Mouse (Mus musculus): Measurements from ENCODE around the gene Ubl4a. TPM values are rescaled to one million over a fixed set of nuclear protein-coding genes. Genes with fewer than 3 reads are reported as not detected.
"Not testable (repeated sequence)": the region's sequence is repeated elsewhere in the genome, so short reads cannot be mapped to it uniquely, and the experiment has no call there.

The Ubl4a gene
- total and polyA plus RNA-seq, 2 experiments: 14.0 to 29.2 TPM

- Histone ChIP-seq H3K4me1 (ENCODE audit: control insufficient read depth, insufficient read depth, low read length) (no peaks in the 10 kb centered on the region; the same call in 1 of the 2 replicates), H3K36me3 (ENCODE audit: control insufficient read depth, insufficient read depth, low read length) (peaks cover 15% of the 10 kb centered on the region), H3K27me3 (ENCODE audit: control insufficient read depth, insufficient read depth, low read length) (no peaks in the 10 kb centered on the region), H3K9ac (ENCODE audit: low read depth, low read length) (no peak overlapping the region), H3K27ac (replicated peaks; ENCODE audit: insufficient read depth, low read depth, low read length) (no peak overlapping the region), H3K4me3 (ENCODE audit: insufficient read depth, low read depth, low read length) (no peak overlapping the region), H3K79me2 (ENCODE audit: control insufficient read depth, insufficient read depth, low read length) (no peaks in the 10 kb centered on the region)
- no peak for DNase-seq (ENCODE audit: extremely low read depth, low read depth, low spot score)
- TF ChIP-seq CTCF (IDR thresholded peaks at IDR 0.05; ENCODE audit: low read depth, low read length) (no peak), POLR2A (IDR thresholded peaks at IDR 0.05; ENCODE audit: extremely low read depth, insufficient read depth, low read length) (no peak)
Measured at GRCm38 (mm10) chrX:74388153-74388552, 15.1 kb upstream of the Ubl4a start.

GRCm38 (mm10) chrX:74384451-74384850, 11.4 kb upstream of the Ubl4a start:
- no peak for TF ChIP-seq CTCF (IDR thresholded peaks at IDR 0.05; ENCODE audit: low read depth, low read length)
- TF ChIP-seq POLR2A (IDR thresholded peaks at IDR 0.05; ENCODE audit: extremely low read depth, insufficient read depth, low read length): no peak
- WGBS: 97% methylated on average over 2 of the region's 2 CpGs
- Histone ChIP-seq H3K9ac (ENCODE audit: low read depth, low read length) (no peak overlapping the region), H3K27ac (replicated peaks; ENCODE audit: insufficient read depth, low read depth, low read length) (no peak overlapping the region), H3K4me1 (ENCODE audit: control insufficient read depth, insufficient read depth, low read length) (no peaks in the 10 kb centered on the region), H3K4me3 (ENCODE audit: insufficient read depth, low read depth, low read length) (no peak overlapping the region), H3K79me2 (ENCODE audit: control insufficient read depth, insufficient read depth, low read length) (no peaks in the 10 kb centered on the region), H3K27me3 (ENCODE audit: control insufficient read depth, insufficient read depth, low read length) (no peaks in the 10 kb centered on the region), H3K36me3 (ENCODE audit: control insufficient read depth, insufficient read depth, low read length) (peaks cover 15% of the 10 kb centered on the region)
- no peak for DNase-seq (ENCODE audit: extremely low read depth, low read depth, low spot score)

- no peaks in the 10 kb centered on the region for H3K79me2 ChIP-seq (ENCODE audit: control insufficient read depth, insufficient read depth, low read length)
- peaks cover 6% of the 10 kb centered on the region; the same call in 1 of the 2 replicates for H3K36me3 ChIP-seq (ENCODE audit: control insufficient read depth, insufficient read depth, low read length)
- peak overlapping the region; percentile 78 for H3K9ac ChIP-seq (ENCODE audit: low read depth, low read length)
- peak; percentile 61 for DNase-seq (ENCODE audit: extremely low read depth, low read depth, low spot score)
- H3K4me3 ChIP-seq (ENCODE audit: insufficient read depth, low read depth, low read length): peak overlapping the region; percentile 80
- TF ChIP-seq POLR2A (IDR thresholded peaks at IDR 0.05; ENCODE audit: extremely low read depth, insufficient read depth, low read length) (no peak; the same call in 1 of the 2 replicates), CTCF (IDR thresholded peaks at IDR 0.05; ENCODE audit: low read depth, low read length) (no peak)
- WGBS: under 1% methylated on average over 39 of the region's 49 CpGs
- H3K27ac ChIP-seq (replicated peaks; ENCODE audit: insufficient read depth, low read depth, low read length): peak overlapping the region; percentile 51
- H3K27me3 ChIP-seq (ENCODE audit: control insufficient read depth, insufficient read depth, low read length): no peaks in the 10 kb centered on the region
- H3K4me1 ChIP-seq (ENCODE audit: control insufficient read depth, insufficient read depth, low read length): peaks cover 10% of the 10 kb centered on the region
Measured at GRCm38 (mm10) chrX:74368209-74368909, 4.7 kb downstream of the Ubl4a start.

GRCm38 (mm10) chrX:74367512-74367911, 5.5 kb downstream of the Ubl4a start:
- Histone ChIP-seq H3K27ac (replicated peaks; ENCODE audit: insufficient read depth, low read depth, low read length) (peak overlapping the region; percentile 51; the same call in 1 of the 2 replicates), H3K27me3 (ENCODE audit: control insufficient read depth, insufficient read depth, low read length) (no peaks in the 10 kb centered on the region), H3K36me3 (ENCODE audit: control insufficient read depth, insufficient read depth, low read length) (peaks cover 6% of the 10 kb centered on the region; the same call in 1 of the 2 replicates), H3K4me1 (ENCODE audit: control insufficient read depth, insufficient read depth, low read length) (peaks cover 10% of the 10 kb centered on the region), H3K9ac (ENCODE audit: low read depth, low read length) (peak overlapping the region; percentile 78), H3K4me3 (ENCODE audit: insufficient read depth, low read depth, low read length) (peak overlapping the region; percentile 80), H3K79me2 (ENCODE audit: control insufficient read depth, insufficient read depth, low read length) (no peaks in the 10 kb centered on the region)
- DNase-seq (ENCODE audit: extremely low read depth, low read depth, low spot score): no peak
- TF ChIP-seq CTCF (IDR thresholded peaks at IDR 0.05; ENCODE audit: low read depth, low read length) (no peak), POLR2A (IDR thresholded peaks at IDR 0.05; ENCODE audit: extremely low read depth, insufficient read depth, low read length) (no peak)
- WGBS: 42% methylated on average over 10 of the region's 10 CpGs

GRCm38 (mm10) chrX:74359171-74359570, 13.8 kb downstream of the Ubl4a start:
- DNase-seq (ENCODE audit: extremely low read depth, low read depth, low spot score): no peak
- 48% methylated on average over 11 of the region's 11 CpGs for WGBS

GRCm38 (mm10) chrX:74357069-74357468, 15.9 kb downstream of the Ubl4a start:
- H3K27me3 ChIP-seq (ENCODE audit: control insufficient read depth, insufficient read depth, low read length); H3K79me2 ChIP-seq (ENCODE audit: control insufficient read depth, insufficient read depth, low read length); H3K9ac ChIP-seq (ENCODE audit: low read depth, low read length); DNase-seq (ENCODE audit: extremely low read depth, low read depth, low spot score); H3K27ac ChIP-seq (replicated peaks; ENCODE audit: insufficient read depth, low read depth, low read length); H3K36me3 ChIP-seq (ENCODE audit: control insufficient read depth, insufficient read depth, low read length); H3K4me1 ChIP-seq (ENCODE audit: control insufficient read depth, insufficient read depth, low read length); H3K4me3 ChIP-seq (ENCODE audit: insufficient read depth, low read depth, low read length): not testable (repeated sequence)
- WGBS: 85% methylated on average over 3 of the region's 3 CpGs

More at GRCm38 (mm10) chrX:74359171-74359570, 13.8 kb downstream of the Ubl4a start:
- H3K27me3 ChIP-seq (ENCODE audit: control insufficient read depth, insufficient read depth, low read length): no peaks in the 10 kb centered on the region
- TF ChIP-seq CTCF (IDR thresholded peaks at IDR 0.05; ENCODE audit: low read depth, low read length) (no peak), POLR2A (IDR thresholded peaks at IDR 0.05; ENCODE audit: extremely low read depth, insufficient read depth, low read length) (no peak)
- H3K4me1 ChIP-seq (ENCODE audit: control insufficient read depth, insufficient read depth, low read length): no peaks in the 10 kb centered on the region
- no peak overlapping the region for H3K4me3 ChIP-seq (ENCODE audit: insufficient read depth, low read depth, low read length)
- H3K36me3 ChIP-seq (ENCODE audit: control insufficient read depth, insufficient read depth, low read length): no peaks in the 10 kb centered on the region
- H3K27ac ChIP-seq (replicated peaks; ENCODE audit: insufficient read depth, low read depth, low read length): no peak overlapping the region
- H3K79me2 ChIP-seq (ENCODE audit: control insufficient read depth, insufficient read depth, low read length): no peaks in the 10 kb centered on the region
- H3K9ac ChIP-seq (ENCODE audit: low read depth, low read length): no peak overlapping the region

All from liver, adult 2 months (tissue).